Mouse (Mus musculus) liver, embryonic 11.5 days (tissue): ENCODE measurements around the gene Fgfr2. TPM values are rescaled to one million over a fixed set of nuclear protein-coding genes. Genes with fewer than 3 reads are reported as not detected.
A peak's percentile ranks its signal among the peaks of the same experiment; 100 is the strongest.

Experiments used
- ATAC-seq: fragments of 200-750 bp; cut with Nextera tagmentation; replicated peaks from 2 replicates; pipeline ENCODE4 v1.8.0; 2017; ENCODE audit warnings: moderate number of reproducible peaks, mild to moderate bottlenecking, moderate TSS enrichment, moderate library complexity; ENCODE audit not compliant: low FRiP score
- DNase-seq: peaks from one replicate; pipeline ENCODE4 v3.0.0-alpha.2; 2017; ENCODE audit warnings: low spot score
- H3K27ac ChIP-seq: fragments of 300-500 bp; sonication (generic); 2 replicates; pipeline ENCODE4 v1.5.1; 2014; ENCODE audit warnings: mild to moderate bottlenecking, low read depth, low read length, control low read depth
- H3K27me3 ChIP-seq: fragments of 300-500 bp; sonication (generic); replicated peaks from 2 replicates; pipeline ENCODE4 v1.6.1; 2014; ENCODE audit warnings: low read length, mixed read lengths; ENCODE audit not compliant: control insufficient read depth, insufficient read depth
- H3K36me3 ChIP-seq: fragments of 300-500 bp; sonication (generic); 2 replicates; pipeline ENCODE4 v1.6.1; 2014; ENCODE audit warnings: mild to moderate bottlenecking, low read length, moderate library complexity, mixed read lengths; ENCODE audit not compliant: control insufficient read depth, insufficient read depth
- H3K4me1 ChIP-seq: fragments of 300-500 bp; sonication (generic); replicated peaks from 2 replicates; pipeline ENCODE4 v1.6.1; 2014; ENCODE audit warnings: low read length, mixed read lengths; ENCODE audit not compliant: control insufficient read depth, insufficient read depth
- H3K4me2 ChIP-seq: fragments of 300-500 bp; sonication (generic); 2 replicates; pipeline ENCODE4 v1.6.1; 2014; ENCODE audit warnings: mild to moderate bottlenecking, control low read depth, moderate library complexity
- H3K4me3 ChIP-seq: fragments of 300-500 bp; sonication (generic); 2 replicates; pipeline ENCODE4 v1.5.1; 2014; ENCODE audit warnings: low read depth, low read length, control low read depth
- H3K9ac ChIP-seq: fragments of 300-500 bp; sonication (generic); 2 replicates; pipeline ENCODE4 v1.6.1; 2014; ENCODE audit warnings: low read depth, low read length, control low read depth
- H3K9me3 ChIP-seq: fragments of 300-500 bp; sonication (generic); 2 replicates; pipeline ENCODE4 v1.6.1; 2016; ENCODE audit warnings: low read length, inconsistent platforms, mixed read lengths; ENCODE audit not compliant: control insufficient read depth
- WGBS: fragments of 180-500 bp; shearing (Covaris S2); extraction: QIAGEN DNeasy Blood & Tissue Kit; methylation state at CpG from one replicate; pipeline ENCODE4 v1.1.7; 2014; 5-methylcytosine and 5-hydroxymethylcytosine counted together
- polyA plus RNA-seq: library from polyadenylated mRNA; unstranded; fragments of >200 nt; fragmentation: Nextera tagmentation; extraction: Ambion mirVana; gene quantifications from 2 replicates; pipeline ENCODE4 v1.2.1, GENCODE M21; 2014

The Fgfr2 gene
- polyA plus RNA-seq, 1 experiment from 2014 or later = 32.6 TPM

DNA sequence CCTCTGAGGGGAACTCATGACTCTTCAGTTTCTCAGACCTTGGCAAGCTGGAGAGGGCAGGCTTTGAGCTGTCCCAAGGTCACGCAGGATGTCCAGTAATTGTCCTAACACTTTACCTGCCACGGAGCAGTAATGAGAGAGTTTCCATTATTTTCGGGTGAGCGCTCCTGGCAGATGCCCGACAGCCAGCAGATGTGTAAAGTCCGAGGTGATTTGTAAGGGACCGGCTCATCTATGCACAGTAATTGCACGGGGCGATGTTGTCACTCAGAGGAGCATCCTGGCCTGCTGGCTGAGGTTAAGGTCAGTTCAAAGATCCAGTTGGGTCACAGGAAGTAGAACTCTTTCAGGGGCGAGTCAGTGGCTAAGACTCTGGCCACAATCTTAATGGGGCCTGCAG is 499.0 kb downstream of the Fgfr2 start:
- Histone ChIP-seq H3K27me3 (no peaks in the 10 kb centered on the region), H3K9me3 (no peaks in the 10 kb centered on the region), H3K4me3 (no peak overlapping the region), H3K27ac (no peak overlapping the region), H3K4me2 (no peak overlapping the region), H3K36me3 (no peaks in the 10 kb centered on the region), H3K4me1 (no peaks in the 10 kb centered on the region), H3K9ac (no peak overlapping the region)
- 84% methylated on average over 10 of the region's 10 CpGs for WGBS
- ATAC-seq = no peak
- no peak for DNase-seq

DNA sequence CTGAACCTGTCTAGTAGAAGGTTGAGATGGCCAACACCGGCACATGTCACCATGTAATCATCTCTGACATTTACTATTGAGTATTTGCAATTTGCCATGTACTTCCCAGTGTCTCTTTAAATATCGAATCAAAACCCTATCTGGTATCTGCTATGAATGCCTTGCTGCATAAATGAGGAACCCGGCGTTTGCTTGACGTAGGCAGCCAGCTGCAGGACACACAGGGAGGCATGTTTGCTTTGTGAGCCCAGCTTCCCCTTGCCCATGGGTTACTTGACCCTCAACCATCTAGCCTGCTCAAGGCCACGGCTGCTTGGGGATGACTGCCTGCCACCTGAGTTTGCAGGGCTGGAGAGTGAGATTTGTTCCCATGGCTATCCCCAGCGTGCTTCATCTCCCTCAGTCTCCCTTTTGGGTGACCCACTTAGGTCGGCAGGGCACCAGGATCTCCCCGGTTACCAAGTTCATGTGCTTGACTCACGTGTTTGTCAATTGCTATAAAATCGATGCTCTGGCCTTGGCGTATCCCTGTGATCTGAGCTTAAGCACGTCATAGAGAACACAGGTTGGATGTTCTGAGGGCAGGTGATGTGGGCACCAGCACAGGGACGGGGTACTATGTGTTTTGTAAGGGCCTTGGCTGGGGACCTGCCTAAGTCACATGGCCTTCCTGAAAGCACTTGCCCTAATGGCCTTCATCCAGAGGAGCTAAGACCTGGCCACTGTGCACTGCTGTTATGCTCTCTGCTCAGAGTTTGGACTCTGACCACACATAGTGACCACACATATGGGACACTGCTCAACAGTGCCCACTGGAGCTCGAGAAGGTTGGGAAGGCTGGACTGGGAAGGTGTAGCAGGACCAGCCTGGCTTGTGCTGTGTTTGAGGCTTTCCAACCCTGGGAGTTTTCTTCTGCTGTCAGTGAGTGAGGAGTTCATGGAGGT is 502.9 kb downstream of the Fgfr2 start:
- Histone ChIP-seq H3K9ac (no peak overlapping the region), H3K27ac (no peak overlapping the region), H3K4me3 (no peak overlapping the region), H3K4me2 (no peak overlapping the region), H3K36me3 (no peaks in the 10 kb centered on the region; the same call in 1 of the 2 replicates), H3K27me3 (no peaks in the 10 kb centered on the region), H3K9me3 (no peaks in the 10 kb centered on the region), H3K4me1 (0 out of 2 replicates have a peak, but pooled peaks cover 3% of the 10 kb centered on the region)
- WGBS = 80% methylated on average over 15 of the region's 15 CpGs
- no peak for ATAC-seq
- DNase-seq = no peak

GRCm38 (mm10) chr7:132619549-132619948 is 503.6 kb downstream of the Fgfr2 start:
- ATAC-seq (no peak), DNase-seq (no peak)
- H3K4me2 ChIP-seq = no peak overlapping the region
- WGBS = 89% methylated on average over 8 of the region's 8 CpGs
- H3K4me3 ChIP-seq = no peak overlapping the region
- no peak overlapping the region for H3K27ac ChIP-seq
- no peaks in the 10 kb centered on the region for H3K9me3 ChIP-seq
- H3K36me3 ChIP-seq = no peaks in the 10 kb centered on the region; the same call in 1 of the 2 replicates
- H3K27me3 ChIP-seq = no peaks in the 10 kb centered on the region
- H3K9ac ChIP-seq = no peak overlapping the region
- H3K4me1 ChIP-seq = 0 out of 2 replicates have a peak, but pooled peaks cover 5% of the 10 kb centered on the region

DNA sequence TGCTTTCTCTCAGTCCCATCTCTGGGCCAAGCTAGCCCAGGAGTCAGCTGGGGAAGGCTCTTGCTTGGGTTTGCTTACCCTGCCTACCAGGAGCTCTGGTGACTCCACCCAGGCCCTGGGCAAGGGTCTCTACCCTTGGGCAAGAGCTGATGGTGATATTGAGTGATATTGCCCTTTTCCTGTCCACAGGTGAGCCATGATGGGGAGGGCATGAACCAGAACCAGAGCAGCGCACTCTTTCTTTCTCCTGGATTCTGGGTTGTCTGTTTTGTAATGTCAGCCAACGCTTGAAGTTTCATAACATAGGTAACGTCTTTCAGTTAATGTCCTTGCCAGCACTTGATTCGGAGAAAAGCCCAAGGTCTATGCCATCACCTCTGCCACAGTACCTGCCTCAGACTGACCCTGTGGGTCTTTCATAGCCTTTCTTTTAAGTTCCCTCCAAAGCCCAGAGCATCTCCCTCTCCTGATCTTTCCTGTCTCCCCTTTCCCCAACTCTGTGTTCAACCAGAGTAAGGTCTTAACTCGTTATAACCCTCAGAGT is 506.1 kb downstream of the Fgfr2 start:
- DNase-seq = no peak
- WGBS = 90% methylated on average over 5 of the region's 5 CpGs
- H3K36me3 ChIP-seq = no peaks in the 10 kb centered on the region; the same call in 1 of the 2 replicates
- H3K4me2 ChIP-seq = no peak overlapping the region
- H3K4me3 ChIP-seq = no peak overlapping the region
- no peaks in the 10 kb centered on the region for H3K9me3 ChIP-seq
- H3K9ac ChIP-seq = no peak overlapping the region
- H3K27me3 ChIP-seq = no peaks in the 10 kb centered on the region
- H3K4me1 ChIP-seq = 0 out of 2 replicates have a peak, but pooled peaks cover 5% of the 10 kb centered on the region
- no peak for ATAC-seq
- H3K27ac ChIP-seq = no peak overlapping the region

DNA sequence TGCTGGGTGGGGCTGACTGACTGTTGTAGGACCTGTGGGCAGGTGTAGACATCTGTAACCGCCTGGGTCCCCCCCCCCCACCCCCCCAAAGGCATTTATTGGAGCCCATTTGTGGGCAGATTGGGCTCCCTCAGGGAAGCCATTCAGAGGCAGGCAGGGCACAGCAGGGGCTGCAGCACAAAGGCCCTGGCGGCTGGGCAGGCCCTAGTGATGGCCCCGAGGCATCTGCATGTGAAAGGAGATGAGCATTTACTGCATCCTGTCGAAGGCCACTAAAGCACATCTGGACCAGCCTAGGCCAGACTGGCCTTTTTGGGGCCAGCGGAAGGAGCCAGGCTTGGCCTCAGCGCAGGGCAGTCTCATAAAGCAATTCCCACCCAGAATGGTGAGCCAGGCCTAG is 506.8 kb downstream of the Fgfr2 start:
- no peak overlapping the region for H3K4me2 ChIP-seq
- H3K9ac ChIP-seq = no peak overlapping the region
- no peaks in the 10 kb centered on the region for H3K27me3 ChIP-seq
- ATAC-seq (no peak), DNase-seq (no peak)
- no peaks in the 10 kb centered on the region; the same call in 1 of the 2 replicates for H3K36me3 ChIP-seq
- no peak overlapping the region for H3K4me3 ChIP-seq
- H3K9me3 ChIP-seq = no peaks in the 10 kb centered on the region
- H3K4me1 ChIP-seq = peaks cover 5% of the 10 kb centered on the region; the same call in 1 of the 2 replicates
- H3K27ac ChIP-seq = no peak overlapping the region
- 67% methylated on average over 6 of the region's 6 CpGs for WGBS

DNA sequence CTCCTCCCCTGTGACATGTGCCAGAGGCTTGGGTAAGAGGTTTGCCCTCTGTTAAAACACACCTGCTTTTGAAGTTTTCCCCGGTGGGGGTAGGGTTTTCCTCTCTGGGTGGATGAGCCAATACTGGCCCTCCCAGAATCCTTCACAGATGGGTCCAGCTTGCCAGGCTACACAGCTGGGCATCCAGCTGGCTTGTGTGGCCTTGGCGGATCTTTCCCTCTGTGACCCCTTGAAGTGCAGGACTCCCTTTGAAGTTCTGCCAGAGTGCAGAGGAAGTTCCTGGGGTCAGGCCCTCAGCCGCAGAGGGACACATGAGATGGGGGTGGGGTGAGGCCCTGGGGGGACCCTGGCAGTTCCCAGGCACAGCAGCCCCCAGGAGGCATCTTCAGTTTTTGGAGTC is 507.8 kb downstream of the Fgfr2 start:
- Histone ChIP-seq H3K4me3 (no peak overlapping the region), H3K9ac (no peak overlapping the region), H3K4me2 (no peak overlapping the region), H3K9me3 (no peaks in the 10 kb centered on the region), H3K27me3 (no peaks in the 10 kb centered on the region), H3K27ac (no peak overlapping the region), H3K36me3 (no peaks in the 10 kb centered on the region; the same call in 1 of the 2 replicates), H3K4me1 (peaks cover 9% of the 10 kb centered on the region)
- WGBS = 28% methylated on average over 3 of the region's 3 CpGs
- ATAC-seq (no peak), DNase-seq (no peak)

- H3K9me3 ChIP-seq = no peaks in the 10 kb centered on the region
- peak overlapping the region; percentile 73 for H3K4me2 ChIP-seq
- no peak overlapping the region for H3K9ac ChIP-seq
- ATAC-seq (no peak), DNase-seq (no peak)
- peaks cover 9% of the 10 kb centered on the region for H3K4me1 ChIP-seq
- WGBS = 92% methylated on average over 8 of the region's 8 CpGs
- no peak overlapping the region for H3K27ac ChIP-seq
- H3K36me3 ChIP-seq = no peaks in the 10 kb centered on the region; the same call in 1 of the 2 replicates
- H3K4me3 ChIP-seq = no peak overlapping the region
- peaks cover under 1% of the 10 kb centered on the region; the same call in 1 of the 2 replicates for H3K27me3 ChIP-seq
Measured at GRCm38 (mm10) chr7:132611530-132611929, 511.6 kb downstream of the Fgfr2 start.

GRCm38 (mm10) chr7:132610468-132611318 is 512.5 kb downstream of the Fgfr2 start, which contains the start of gene Lhpp:
Gene Lhpp (plus strand): TSS chr7:132610638.
- H3K4me1 ChIP-seq = peaks cover 9% of the 10 kb centered on the region

More at GRCm38 (mm10) chr7:132610468-132611318, 512.5 kb downstream of the Fgfr2 start, which contains the start of gene Lhpp:
- peak; percentile 92 for ATAC-seq
- Histone ChIP-seq H3K4me2 (peak within 1 kb of the TSS; percentile 73), H3K9me3 (no peaks in the 10 kb centered on the region), H3K4me3 (peak within 1 kb of the TSS; percentile 66), H3K27me3 (peaks cover 7% of the 10 kb centered on the region; the same call in 1 of the 2 replicates), H3K36me3 (no peaks in the 10 kb centered on the region; the same call in 1 of the 2 replicates), H3K27ac (no peak within 1 kb of the TSS), H3K9ac (peak within 1 kb of the TSS; percentile 65)
- 6% methylated on average over 44 of the region's 44 CpGs for WGBS
- DNase-seq = peak; percentile 87
